Mouse (Mus musculus) erythroid progenitor cell, adult 5-6 weeks (primary cell): ENCODE data around the gene Itpr1. TPM values are rescaled to one million over a fixed set of nuclear protein-coding genes. Genes with fewer than 3 reads are reported as not detected.

Experiments used
- ATAC-seq: replicated peaks from 2 replicates; pipeline ENCODE4 v1.8.0; 2016; ENCODE audit warnings: moderate number of reproducible peaks, mild to moderate bottlenecking, moderate TSS enrichment, inconsistent platforms; ENCODE audit not compliant: poor library complexity, low FRiP score, severe bottlenecking
- total RNA-seq, 2 experiments: library from RNA; stranded (forward) in 1 of 2; stranded (reverse) in 1 of 2; fragments of 150-400 nt in 1 of 2; fragments of 186-747, 209-891 nt in 1 of 2; gene quantifications; 2 replicates each; pipeline versions ENCODE4 v1.2.3 to v1.2.4; 2015 to 2017; ENCODE audit warnings: low replicate concordance in 2 of 2

Gene Itpr1
- total RNA-seq, 2 experiments from 2014 or later, result 4.6 to 13.0 TPM

GRCm38 (mm10) chr6:108417508-108417907 lies 204.6 kb downstream of the Itpr1 start:
- ATAC-seq, result no peak

DNA sequence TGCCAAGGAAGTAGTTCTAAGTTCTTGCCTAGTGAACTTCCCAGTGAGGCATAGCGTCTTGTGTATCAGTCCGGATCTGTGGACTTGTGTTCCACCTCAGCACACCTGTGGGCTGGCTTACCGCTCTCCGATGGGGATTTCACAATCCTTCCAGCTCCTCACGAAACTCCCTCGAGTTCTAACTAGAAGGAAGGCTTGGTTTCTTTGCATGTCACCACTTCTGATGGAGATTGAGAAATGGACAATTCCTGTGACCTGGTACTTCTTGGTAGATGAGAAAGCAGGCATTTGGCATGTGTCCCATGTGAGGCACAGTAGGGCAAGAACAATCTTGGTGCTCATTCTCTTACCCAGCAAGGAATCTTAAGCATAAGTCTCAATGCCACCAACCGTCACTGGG lies 205.3 kb downstream of the Itpr1 start:
- ATAC-seq, result no peak

DNA sequence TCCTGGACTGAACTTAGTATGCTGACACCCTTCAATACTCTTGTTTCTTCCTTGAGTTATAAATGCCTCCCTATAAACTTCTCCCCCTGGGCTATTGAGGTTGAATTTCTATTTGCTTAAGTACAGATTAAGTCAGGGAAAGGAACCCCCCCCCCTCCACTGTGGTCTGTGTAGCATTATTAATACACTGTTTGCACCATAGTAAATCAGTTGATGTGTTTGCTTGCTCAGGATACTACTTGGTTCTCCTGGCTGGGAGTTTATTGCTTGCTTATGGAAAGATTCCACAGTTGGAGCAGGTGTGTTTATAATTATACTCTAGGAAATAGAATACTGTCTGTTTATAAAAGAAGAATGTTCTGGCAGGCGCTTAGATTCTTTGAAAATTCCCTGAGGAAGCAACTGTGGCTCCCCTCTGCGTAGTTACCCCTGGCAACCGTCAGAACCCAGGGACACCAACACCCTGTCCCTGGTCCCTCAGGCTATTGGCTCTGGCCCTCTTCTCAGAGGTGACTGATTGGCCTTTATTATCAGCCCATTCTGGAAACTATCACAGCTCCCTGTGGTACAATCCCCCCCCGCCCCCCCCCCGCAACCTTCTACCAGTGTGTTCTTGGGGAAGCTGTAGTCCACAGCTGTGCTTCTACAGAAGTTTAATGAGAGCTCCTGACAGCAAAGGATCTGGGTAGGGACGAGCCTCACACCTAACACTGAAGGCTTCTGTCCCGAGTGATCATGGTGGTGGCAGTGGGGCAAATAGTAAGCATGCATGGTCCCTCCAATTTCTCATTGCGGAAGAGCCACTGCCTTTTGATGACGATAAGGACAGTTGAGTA lies 212.1 kb downstream of the Itpr1 start:
- no peak for ATAC-seq

- no peak for ATAC-seq
These were observed 213.9 kb downstream of the Itpr1 start for GRCm38 (mm10) chr6:108426789-108427188.

DNA sequence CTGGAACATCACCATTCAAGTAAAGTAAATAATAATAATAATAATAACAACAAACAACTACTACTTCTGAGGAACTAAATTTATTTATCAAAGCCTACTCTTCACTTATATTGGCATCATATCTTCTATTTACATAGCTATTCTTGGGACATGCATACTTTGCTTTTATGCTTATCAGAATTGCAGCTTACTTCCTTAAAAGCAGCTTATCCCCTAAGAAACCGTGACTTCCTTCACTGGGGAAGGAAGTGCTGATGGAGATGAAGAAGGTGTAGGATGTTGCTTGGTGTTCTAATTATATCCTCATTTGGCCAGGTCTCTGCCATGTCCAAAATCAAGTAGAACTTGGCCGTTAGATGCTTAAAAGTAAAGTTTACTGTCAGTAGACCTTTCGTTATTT lies 215.5 kb downstream of the Itpr1 start:
- no peak for ATAC-seq

DNA sequence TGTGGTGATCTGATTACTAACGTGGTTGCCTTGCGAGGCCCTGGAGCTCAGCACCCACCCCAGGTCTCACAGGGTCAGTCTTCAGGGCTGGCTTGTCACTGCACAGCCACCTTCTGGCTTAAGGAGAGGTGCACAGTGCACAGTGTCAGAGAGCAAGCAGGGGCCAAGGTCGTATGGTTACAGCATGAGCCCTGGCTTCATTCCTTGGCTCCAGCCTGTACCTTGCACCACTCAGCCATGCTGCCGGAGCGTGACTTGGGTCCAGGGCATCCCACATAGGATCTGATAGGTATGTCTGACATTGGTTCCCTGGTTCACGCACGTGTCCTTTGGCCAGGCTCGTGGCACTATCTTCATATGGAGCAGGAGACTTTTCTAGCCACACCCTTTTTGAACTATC lies 217.1 kb downstream of the Itpr1 start:
- ATAC-seq, result no peak

- ATAC-seq, result no peak
These were observed 218.3 kb downstream of the Itpr1 start for GRCm38 (mm10) chr6:108431193-108431592.

DNA sequence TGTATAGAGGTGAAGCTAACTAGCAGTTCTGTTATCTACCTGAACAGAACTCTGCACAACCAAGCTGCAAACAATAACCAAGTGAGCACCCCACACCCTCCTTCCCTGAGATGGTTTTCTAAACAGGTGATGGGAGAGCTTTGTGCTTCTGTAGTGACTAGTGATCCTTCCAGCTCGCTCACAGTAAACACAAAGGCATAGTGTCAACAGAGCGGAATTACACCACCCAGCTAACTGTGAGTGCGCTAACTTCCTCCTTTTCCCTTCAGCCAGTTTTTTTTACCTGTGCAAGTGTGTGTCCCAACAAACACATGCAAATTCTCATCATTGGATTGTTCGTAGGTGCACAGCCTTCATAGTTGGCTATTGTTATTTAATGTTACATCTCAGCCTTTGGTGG lies 219.9 kb downstream of the Itpr1 start:
- no peak for ATAC-seq

DNA sequence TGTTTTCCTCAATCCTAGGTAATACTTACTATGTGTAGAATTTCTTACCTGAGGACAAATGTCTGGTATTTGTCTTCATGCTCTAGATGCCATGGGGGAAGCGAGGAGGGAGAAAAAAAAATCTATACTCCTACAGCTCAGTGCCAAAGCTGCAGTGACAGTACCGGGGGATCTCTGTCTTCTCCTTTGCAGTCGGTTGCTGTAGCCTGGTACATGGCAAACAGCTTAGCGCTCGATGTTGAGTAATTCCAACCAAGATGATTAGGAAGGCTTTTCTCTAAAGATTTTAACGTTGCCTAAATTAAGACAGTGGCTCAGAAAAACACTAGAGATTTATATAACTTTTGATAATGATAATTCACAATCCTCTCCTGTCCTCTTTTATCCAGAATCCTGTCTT lies 221.9 kb downstream of the Itpr1 start:
- ATAC-seq, result no peak

DNA sequence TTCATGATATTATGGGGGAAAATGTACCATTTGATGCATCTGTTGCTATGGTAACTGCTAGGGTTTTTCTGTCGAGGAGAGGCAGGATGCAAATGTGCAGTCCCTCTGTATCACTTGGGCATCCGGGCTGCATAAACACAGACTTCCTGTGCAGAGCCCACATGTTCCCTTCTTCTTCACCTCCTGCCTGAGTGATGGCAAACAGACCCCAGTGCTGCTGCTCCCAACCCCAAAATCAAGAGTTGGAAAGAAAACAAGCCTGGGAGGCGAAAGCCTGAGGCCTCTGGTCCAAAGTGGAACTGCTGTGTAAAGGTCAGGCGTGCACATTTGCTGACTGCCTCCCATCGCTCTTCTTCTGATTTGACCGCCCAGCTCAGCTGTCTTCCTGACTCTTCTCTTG lies 222.6 kb downstream of the Itpr1 start:
- no peak for ATAC-seq

DNA sequence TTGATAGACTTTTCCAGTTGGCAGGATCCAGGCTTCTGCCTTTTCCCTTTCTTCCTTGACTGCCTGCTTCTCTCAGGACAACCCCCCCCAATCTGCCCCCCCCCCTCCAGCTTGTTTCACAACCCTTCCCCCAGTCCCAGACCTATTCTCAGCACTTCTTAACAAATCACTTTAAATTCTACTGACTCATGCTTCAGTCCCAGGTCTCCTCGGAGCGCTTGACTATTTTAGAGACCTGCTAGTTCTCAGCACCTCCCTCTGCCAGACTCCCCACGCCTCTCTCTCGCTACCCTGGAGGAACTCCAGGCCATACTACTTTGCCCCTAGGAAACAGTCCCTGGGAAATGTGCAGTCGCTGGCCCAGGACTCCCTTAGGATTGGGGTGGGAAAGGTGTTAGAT lies 223.7 kb downstream of the Itpr1 start:
- no peak for ATAC-seq

- ATAC-seq, result no peak
These were observed 228.4 kb downstream of the Itpr1 start for GRCm38 (mm10) chr6:108441290-108441689.

DNA sequence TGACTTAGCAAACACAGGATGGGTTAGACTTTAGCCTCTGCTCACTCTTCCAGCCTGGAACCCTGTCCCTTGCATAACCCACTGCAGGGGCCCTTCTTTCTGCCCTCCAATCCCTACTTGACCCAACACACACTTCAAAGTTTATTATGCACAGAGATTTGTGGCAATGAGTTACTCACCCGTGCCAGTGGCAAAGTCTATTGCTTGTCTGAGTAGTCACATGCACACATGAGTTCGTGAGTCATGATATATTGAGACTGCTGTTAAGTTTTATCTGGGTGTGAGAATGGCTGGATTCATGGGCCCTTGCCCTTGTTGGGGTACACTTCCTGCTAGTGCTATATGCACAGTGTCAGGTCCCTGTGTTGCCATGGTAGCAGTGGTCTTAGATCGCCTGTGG lies 229.4 kb downstream of the Itpr1 start:
- no peak for ATAC-seq

- ATAC-seq, result no peak
These were observed 231.5 kb downstream of the Itpr1 start for GRCm38 (mm10) chr6:108444435-108444834.

GRCm38 (mm10) chr6:108445006-108445405 lies 232.1 kb downstream of the Itpr1 start:
- no peak for ATAC-seq

- no peak for ATAC-seq
These were observed 233.9 kb downstream of the Itpr1 start for GRCm38 (mm10) chr6:108446766-108447165.

GRCm38 (mm10) chr6:108447179-108447845 lies 234.4 kb downstream of the Itpr1 start:
- ATAC-seq, result no peak

DNA sequence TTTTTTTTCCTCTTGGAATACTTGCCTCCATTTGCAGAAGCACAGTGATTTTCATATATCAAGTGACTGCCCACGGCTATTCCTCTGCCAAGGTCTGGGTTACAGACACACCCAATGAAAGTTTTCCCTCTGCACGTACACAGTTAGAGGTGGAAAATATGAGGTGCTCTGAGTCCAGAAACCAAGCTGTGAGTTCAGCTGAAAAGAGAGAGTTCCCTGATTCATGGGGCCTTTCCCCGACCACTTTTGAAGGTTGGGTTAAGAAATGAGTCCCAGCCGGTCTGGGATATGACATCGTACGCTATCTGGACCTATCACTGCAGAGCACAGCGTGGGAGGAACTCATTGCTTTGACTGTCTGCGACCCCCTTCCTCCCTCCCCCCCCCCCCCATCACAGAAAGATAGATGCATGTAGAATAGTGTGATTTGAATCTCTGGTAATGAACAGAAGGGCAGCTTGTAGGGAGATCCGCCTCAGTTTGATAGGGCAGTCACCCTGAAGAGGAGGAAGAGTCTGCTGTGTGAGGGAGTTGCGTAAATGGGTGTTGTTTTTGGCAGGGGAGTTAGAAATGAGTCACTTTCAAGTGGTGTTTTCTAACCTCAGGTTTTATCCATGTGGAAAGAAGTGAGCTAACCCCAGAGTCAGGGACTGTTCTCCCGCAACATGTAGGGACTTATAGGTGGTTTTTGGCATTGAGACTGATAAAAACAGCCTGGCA lies 235.3 kb downstream of the Itpr1 start:
- no peak for ATAC-seq

DNA sequence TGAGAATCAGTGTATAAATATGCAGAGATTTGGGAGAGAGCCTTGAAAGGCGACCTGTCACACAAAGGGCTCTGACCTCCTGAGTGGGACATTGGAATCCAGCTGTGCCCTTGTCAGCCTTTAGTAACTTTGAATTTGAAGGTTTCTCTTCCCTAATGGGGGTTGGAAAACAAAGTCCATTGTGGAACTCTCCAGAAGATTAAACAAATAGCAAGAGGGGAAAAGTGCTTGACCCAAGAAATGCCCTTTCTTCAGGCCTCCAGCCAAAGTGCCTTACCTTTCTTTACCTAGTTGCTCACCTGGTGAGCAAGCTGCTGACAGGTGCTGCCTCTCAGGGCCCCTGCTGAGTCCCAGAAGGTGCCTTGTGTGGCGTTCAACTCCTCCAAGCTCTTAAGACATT lies 236.0 kb downstream of the Itpr1 start:
- ATAC-seq, result no peak

GRCm38 (mm10) chr6:108451536-108451935 lies 238.6 kb downstream of the Itpr1 start:
- no peak for ATAC-seq

DNA sequence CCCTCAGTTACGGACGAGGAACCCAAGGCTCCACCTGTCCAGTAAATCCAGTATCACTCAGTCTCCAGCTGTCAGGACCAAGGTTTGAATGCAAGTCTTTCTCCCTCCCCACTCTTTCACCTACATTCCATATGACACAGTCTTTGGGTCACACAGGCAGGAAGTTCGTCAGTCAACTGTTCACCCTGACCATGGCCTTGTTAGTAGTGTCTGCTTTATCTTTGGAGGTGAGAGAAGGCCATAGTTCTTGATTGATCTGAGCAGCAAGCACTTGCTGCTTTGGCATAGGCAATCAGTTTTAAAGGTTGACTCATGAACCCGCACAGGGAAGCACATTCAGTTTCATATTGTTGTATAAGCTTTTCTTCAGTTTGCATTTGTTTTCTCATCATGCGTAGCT lies 240.7 kb downstream of the Itpr1 start:
- no peak for ATAC-seq
